16 mouse cellular contexts compared by ENCODE assay signal in the genomic region with DNA sequence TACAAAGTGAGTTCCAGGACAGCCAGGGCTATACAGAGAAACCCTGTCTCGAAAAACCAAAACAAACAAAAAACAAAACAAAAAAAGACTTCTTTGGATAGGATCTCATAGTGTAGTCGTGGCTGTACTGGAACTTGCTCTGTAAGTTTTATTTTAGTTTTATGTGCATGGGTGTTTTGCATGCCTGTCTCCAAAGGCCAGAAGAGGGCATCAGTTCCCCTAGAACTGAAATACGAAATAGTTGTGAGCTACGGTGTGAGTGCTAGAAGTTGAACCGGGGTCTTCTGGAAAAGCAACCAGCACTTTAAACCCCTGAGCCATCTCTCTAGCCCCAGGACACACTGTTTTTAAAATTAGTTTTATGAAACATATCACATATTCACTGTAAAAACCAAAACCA. TPM values are rescaled to one million over a fixed set of nuclear protein-coding genes. Genes with fewer than 3 reads are reported as not detected.
DNase-seq lines count a peak whose midpoint lies in the region; ATAC-seq and TF ChIP-seq lines count a peak whose summit lies in the region.
"Had no signal": no experiment of that assay in that cellular context is flagged by ENCODE, and none has a peak within 500 bp of the region (broad histone marks: within the 10 kb centered on the region; RNA-seq: fewer than 3 reads in every experiment).

No protein-coding gene starts in this region.

- no peak overlapping the region for H3K27ac ChIP-seq in hindbrain, postnatal 0 days
- H3K27ac ChIP-seq in hindbrain, embryonic 13.5 days: no peak overlapping the region
- no peak overlapping the region for H3K27ac ChIP-seq in lung, postnatal 0 days (ENCODE audit: low read length)
- H3K27ac ChIP-seq in embryonic facial prominence, embryonic 10.5 days (replicated peaks): no peak overlapping the region
- peak overlapping the region; percentile 99 for H3K27ac ChIP-seq in liver, embryonic 16.5 days (ENCODE audit: low read length)
- H3K27ac ChIP-seq: gastrocnemius, adult 2 months; hindbrain, embryonic 10.5 days had no signal

- H3K9ac ChIP-seq in hindbrain, postnatal 0 days (replicated peaks; ENCODE audit: low read length): no peak overlapping the region
- H3K9ac ChIP-seq in hindbrain, embryonic 13.5 days: no peak overlapping the region
- H3K9ac ChIP-seq in lung, postnatal 0 days (replicated peaks; ENCODE audit: low read depth): no peak overlapping the region
- peak overlapping the region; percentile 96 for H3K9ac ChIP-seq in liver, embryonic 16.5 days (ENCODE audit: low read depth, low read length)

- peaks cover 6% of the 10 kb centered on the region; the same call in 1 of the 2 replicates for H3K36me3 ChIP-seq in hindbrain, postnatal 0 days (ENCODE audit: insufficient read depth, low read length)
- H3K36me3 ChIP-seq in hindbrain, embryonic 13.5 days: peaks cover 30% of the 10 kb centered on the region
- H3K36me3 ChIP-seq in lung, postnatal 0 days (ENCODE audit: insufficient read depth, low read length): peaks cover 4% of the 10 kb centered on the region; the same call in 1 of the 2 replicates
- peaks cover 66% of the 10 kb centered on the region for H3K36me3 ChIP-seq in embryonic facial prominence, embryonic 10.5 days (replicated peaks)
- H3K36me3 ChIP-seq in liver, embryonic 16.5 days (ENCODE audit: control insufficient read depth, insufficient read depth): peaks cover 63% of the 10 kb centered on the region

- no peak for ATAC-seq in hindbrain, postnatal 0 days
- ATAC-seq in hindbrain, embryonic 13.5 days (ENCODE audit: low FRiP score): no peak
- ATAC-seq in lung, postnatal 0 days: no peak
- no peak for ATAC-seq in liver, embryonic 16.5 days (ENCODE audit: low read depth)
- ATAC-seq: forebrain, embryonic 14.5 days had no signal

- DNase-seq in hindbrain, postnatal 0 days (ENCODE audit: low spot score): no peak
- no peak for DNase-seq in lung, postnatal 0 days (ENCODE audit: low spot score)
- DNase-seq in lung, postnatal 10 days: no peak
- no peak for DNase-seq in embryonic facial prominence, embryonic 10.5 days (ENCODE audit: low spot score)
- DNase-seq in embryo, embryonic 11 days: no peak
- DNase-seq: cerebellum, adult 11 months; gastrocnemius, adult 2 months; heart, adult 11 months; kidney, postnatal 36 days; lung, postnatal 14 days; right cerebral cortex, adult 18-20 months; thymus, postnatal 25 days had no signal

- H3K4me3 ChIP-seq in hindbrain, postnatal 0 days (ENCODE audit: low read length): no peak overlapping the region
- no peak overlapping the region for H3K4me3 ChIP-seq in hindbrain, embryonic 13.5 days
- H3K4me3 ChIP-seq in lung, postnatal 0 days (ENCODE audit: low read depth, low read length): no peak overlapping the region
- 0 out of 2 replicates have a peak overlapping the region, but pooled peaks have one; percentile 25 for H3K4me3 ChIP-seq in embryonic facial prominence, embryonic 10.5 days
- peak overlapping the region; percentile 85 for H3K4me3 ChIP-seq in liver, embryonic 16.5 days (ENCODE audit: low read depth, low read length)
- H3K4me3 ChIP-seq: gastrocnemius, adult 2 months had no signal

- no peak overlapping the region for H3K4me2 ChIP-seq in hindbrain, postnatal 0 days (ENCODE audit: low read depth, low read length)
- no peak overlapping the region for H3K4me2 ChIP-seq in hindbrain, embryonic 13.5 days
- H3K4me2 ChIP-seq in lung, postnatal 0 days (replicated peaks; ENCODE audit: low read depth, low read length): no peak overlapping the region
- peak overlapping the region; percentile 79 for H3K4me2 ChIP-seq in liver, embryonic 16.5 days (ENCODE audit: low read depth, low read length)

- no peaks in the 10 kb centered on the region for H3K27me3 ChIP-seq in hindbrain, postnatal 0 days (ENCODE audit: insufficient read depth, low read length)
- H3K27me3 ChIP-seq in hindbrain, embryonic 13.5 days: no peaks in the 10 kb centered on the region
- H3K27me3 ChIP-seq in lung, postnatal 0 days (replicated peaks; ENCODE audit: insufficient read depth, low read length): no peaks in the 10 kb centered on the region
- H3K27me3 ChIP-seq in embryonic facial prominence, embryonic 10.5 days (replicated peaks; ENCODE audit: low read depth, poor library complexity, severe bottlenecking): no peaks in the 10 kb centered on the region
- no peaks in the 10 kb centered on the region for H3K27me3 ChIP-seq in liver, embryonic 16.5 days (ENCODE audit: control insufficient read depth, insufficient read depth, low read depth, low read length)

- H3K9me3 ChIP-seq in hindbrain, postnatal 0 days (ENCODE audit: low read length): no peaks in the 10 kb centered on the region
- no peaks in the 10 kb centered on the region for H3K9me3 ChIP-seq in hindbrain, embryonic 13.5 days
- no peaks in the 10 kb centered on the region for H3K9me3 ChIP-seq in lung, postnatal 0 days (ENCODE audit: low read length)
- peaks cover 4% of the 10 kb centered on the region for H3K9me3 ChIP-seq in embryonic facial prominence, embryonic 10.5 days
- no peaks in the 10 kb centered on the region for H3K9me3 ChIP-seq in liver, embryonic 16.5 days (replicated peaks; ENCODE audit: control insufficient read depth, low read length)

- peak; percentile 25 for TF ChIP-seq CTCF in hindbrain, postnatal 0 days (IDR thresholded peaks at IDR 0.05; ENCODE audit: low read depth)
- peak; percentile 32; the same call in 1 of the 2 replicates for TF ChIP-seq CTCF in lung, postnatal 0 days (IDR thresholded peaks at IDR 0.05)

- 83% methylated on average over 5 of the region's 5 CpGs for WGBS in hindbrain, postnatal 0 days
- WGBS in hindbrain, embryonic 13.5 days: 76% methylated on average over 5 of the region's 5 CpGs
- WGBS in lung, postnatal 0 days: 73% methylated on average over 5 of the region's 5 CpGs
- 90% methylated on average over 5 of the region's 5 CpGs for WGBS in embryonic facial prominence, embryonic 10.5 days
- WGBS in liver, embryonic 16.5 days (ENCODE audit: insufficient replicate concordance): 67% methylated on average over 5 of the region's 5 CpGs

- peaks cover 12% of the 10 kb centered on the region for H3K4me1 ChIP-seq in hindbrain, postnatal 0 days (ENCODE audit: insufficient read depth, low read length)
- H3K4me1 ChIP-seq in hindbrain, embryonic 13.5 days (replicated peaks): peaks cover 33% of the 10 kb centered on the region
- peaks cover 13% of the 10 kb centered on the region for H3K4me1 ChIP-seq in lung, postnatal 0 days (ENCODE audit: insufficient read depth, low read depth, low read length)
- peaks cover 33% of the 10 kb centered on the region for H3K4me1 ChIP-seq in embryonic facial prominence, embryonic 10.5 days
- peaks cover 31% of the 10 kb centered on the region for H3K4me1 ChIP-seq in liver, embryonic 16.5 days (ENCODE audit: control insufficient read depth, low read depth, low read length)

- TF ChIP-seq EP300 in lung, postnatal 0 days (IDR thresholded peaks at IDR 0.05): no peak

RNA-seq across cellular contexts. Expression of gene H2afx, which starts 4.1 kb away (rescaled TPM):
- 272 and 314 TPM in 2 replicates for total RNA-seq in hindbrain, postnatal 0 days (2014; rRNA removed)
- polyA plus RNA-seq in hindbrain, postnatal 0 days (2015; fragmentation: Nextera tagmentation; extraction: Ambion mirVana): 123 and 136 TPM in 2 replicates
- polyA plus RNA-seq in hindbrain, embryonic 13.5 days (2015; fragmentation: Nextera tagmentation; extraction: Ambion mirVana): 145 and 151 TPM in 2 replicates
- 50.0 and 52.7 TPM in 2 replicates for polyA plus RNA-seq in lung, postnatal 0 days (2015; fragmentation: Nextera tagmentation; extraction: Ambion mirVana)
- polyA plus RNA-seq in embryonic facial prominence, embryonic 10.5 days (2016; fragmentation: Nextera tagmentation; extraction: Ambion mirVana): 601 and 615 TPM in 2 replicates
- 191 and 216 TPM in 2 replicates for polyA plus RNA-seq in liver, embryonic 16.5 days (2015; fragmentation: Nextera tagmentation; extraction: Ambion mirVana)

RNA-seq across cellular contexts. Expression of gene Hmbs, which starts 5.5 kb away (rescaled TPM):
- 38.7 and 38.8 TPM in 2 replicates for total RNA-seq in hindbrain, postnatal 0 days (2014; rRNA removed)
- 64.3 and 67.3 TPM in 2 replicates for polyA plus RNA-seq in hindbrain, postnatal 0 days (2015; fragmentation: Nextera tagmentation; extraction: Ambion mirVana)
- 66.8 and 70.8 TPM in 2 replicates for polyA plus RNA-seq in hindbrain, embryonic 13.5 days (2015; fragmentation: Nextera tagmentation; extraction: Ambion mirVana)
- polyA plus RNA-seq in lung, postnatal 0 days (2015; fragmentation: Nextera tagmentation; extraction: Ambion mirVana): 57.5 and 59.3 TPM in 2 replicates
- 167 and 175 TPM in 2 replicates for polyA plus RNA-seq in embryonic facial prominence, embryonic 10.5 days (2016; fragmentation: Nextera tagmentation; extraction: Ambion mirVana)
- 1,376 and 1,388 TPM in 2 replicates for polyA plus RNA-seq in liver, embryonic 16.5 days (2015; fragmentation: Nextera tagmentation; extraction: Ambion mirVana)

RNA-seq across cellular contexts. Expression of gene Dpagt1, which starts 12.8 kb away (rescaled TPM):
- 16.4 and 24.6 TPM in 2 replicates for total RNA-seq in hindbrain, postnatal 0 days (2014; rRNA removed)
- 30.9 and 34.9 TPM in 2 replicates for polyA plus RNA-seq in hindbrain, postnatal 0 days (2015; fragmentation: Nextera tagmentation; extraction: Ambion mirVana)
- polyA plus RNA-seq in hindbrain, embryonic 13.5 days (2015; fragmentation: Nextera tagmentation; extraction: Ambion mirVana): 37.0 and 40.4 TPM in 2 replicates
- 38.3 and 42.1 TPM in 2 replicates for polyA plus RNA-seq in lung, postnatal 0 days (2015; fragmentation: Nextera tagmentation; extraction: Ambion mirVana)
- polyA plus RNA-seq in embryonic facial prominence, embryonic 10.5 days (2016; fragmentation: Nextera tagmentation; extraction: Ambion mirVana): 53.8 and 53.9 TPM in 2 replicates
- polyA plus RNA-seq in liver, embryonic 16.5 days (2015; fragmentation: Nextera tagmentation; extraction: Ambion mirVana): 17.5 and 20.1 TPM in 2 replicates

RNA-seq across cellular contexts. Expression of gene C2cd2l, which starts 18.5 kb away (rescaled TPM):
- 50.5 and 55.6 TPM in 2 replicates for total RNA-seq in hindbrain, postnatal 0 days (2014; rRNA removed)
- polyA plus RNA-seq in hindbrain, postnatal 0 days (2015; fragmentation: Nextera tagmentation; extraction: Ambion mirVana): 19.6 and 22.8 TPM in 2 replicates
- 19.1 and 21.6 TPM in 2 replicates for polyA plus RNA-seq in hindbrain, embryonic 13.5 days (2015; fragmentation: Nextera tagmentation; extraction: Ambion mirVana)
- polyA plus RNA-seq in lung, postnatal 0 days (2015; fragmentation: Nextera tagmentation; extraction: Ambion mirVana): 8.1 and 10.3 TPM in 2 replicates
- polyA plus RNA-seq in embryonic facial prominence, embryonic 10.5 days (2016; fragmentation: Nextera tagmentation; extraction: Ambion mirVana): 6.8 and 7.8 TPM in 2 replicates
- 7.8 and 9.1 TPM in 2 replicates for polyA plus RNA-seq in liver, embryonic 16.5 days (2015; fragmentation: Nextera tagmentation; extraction: Ambion mirVana)

RNA-seq across cellular contexts. Expression of gene Vps11, which starts 22.9 kb away (rescaled TPM):
- 41.6 and 53.2 TPM in 2 replicates for total RNA-seq in hindbrain, postnatal 0 days (2014; rRNA removed)
- 39.3 and 39.9 TPM in 2 replicates for polyA plus RNA-seq in hindbrain, postnatal 0 days (2015; fragmentation: Nextera tagmentation; extraction: Ambion mirVana)
- polyA plus RNA-seq in hindbrain, embryonic 13.5 days (2015; fragmentation: Nextera tagmentation; extraction: Ambion mirVana): 36.2 and 38.0 TPM in 2 replicates
- 24.5 and 26.1 TPM in 2 replicates for polyA plus RNA-seq in lung, postnatal 0 days (2015; fragmentation: Nextera tagmentation; extraction: Ambion mirVana)
- 30.7 and 30.9 TPM in 2 replicates for polyA plus RNA-seq in embryonic facial prominence, embryonic 10.5 days (2016; fragmentation: Nextera tagmentation; extraction: Ambion mirVana)
- 14.3 and 14.4 TPM in 2 replicates for polyA plus RNA-seq in liver, embryonic 16.5 days (2015; fragmentation: Nextera tagmentation; extraction: Ambion mirVana)

Comparison
In these comparisons a context has a peak if more than half of its experiments do, and no peak if none do; other contexts are left out.
1. H3K4me3 ChIP-seq: peak in embryonic facial prominence, embryonic 10.5 days (single experiment) and liver, embryonic 16.5 days (single experiment); none in hindbrain, postnatal 0 days (single experiment), hindbrain, embryonic 13.5 days (single experiment) and lung, postnatal 0 days (single experiment).